Mouse (Mus musculus): Measurements from ENCODE around the gene Rtp3.

Rtp3 gene

DNA sequence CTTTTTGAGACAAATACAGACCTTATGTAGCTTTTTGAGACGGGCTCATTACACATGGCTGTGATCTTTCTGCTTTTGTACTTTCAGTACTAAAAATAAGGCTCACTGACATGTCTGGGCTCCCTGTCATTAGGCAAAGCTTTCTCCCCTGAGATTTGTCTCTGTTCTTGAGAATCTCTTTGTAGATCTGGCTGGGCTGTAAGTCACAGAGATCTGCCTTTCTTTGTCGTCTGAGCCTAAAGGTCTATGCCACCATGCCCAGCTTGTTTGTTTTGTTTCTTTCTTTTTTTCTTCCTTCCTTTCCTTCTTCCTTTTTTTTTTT, 24.5 kb downstream of the Rtp3 start:
- no peak for DNase-seq

DNA sequence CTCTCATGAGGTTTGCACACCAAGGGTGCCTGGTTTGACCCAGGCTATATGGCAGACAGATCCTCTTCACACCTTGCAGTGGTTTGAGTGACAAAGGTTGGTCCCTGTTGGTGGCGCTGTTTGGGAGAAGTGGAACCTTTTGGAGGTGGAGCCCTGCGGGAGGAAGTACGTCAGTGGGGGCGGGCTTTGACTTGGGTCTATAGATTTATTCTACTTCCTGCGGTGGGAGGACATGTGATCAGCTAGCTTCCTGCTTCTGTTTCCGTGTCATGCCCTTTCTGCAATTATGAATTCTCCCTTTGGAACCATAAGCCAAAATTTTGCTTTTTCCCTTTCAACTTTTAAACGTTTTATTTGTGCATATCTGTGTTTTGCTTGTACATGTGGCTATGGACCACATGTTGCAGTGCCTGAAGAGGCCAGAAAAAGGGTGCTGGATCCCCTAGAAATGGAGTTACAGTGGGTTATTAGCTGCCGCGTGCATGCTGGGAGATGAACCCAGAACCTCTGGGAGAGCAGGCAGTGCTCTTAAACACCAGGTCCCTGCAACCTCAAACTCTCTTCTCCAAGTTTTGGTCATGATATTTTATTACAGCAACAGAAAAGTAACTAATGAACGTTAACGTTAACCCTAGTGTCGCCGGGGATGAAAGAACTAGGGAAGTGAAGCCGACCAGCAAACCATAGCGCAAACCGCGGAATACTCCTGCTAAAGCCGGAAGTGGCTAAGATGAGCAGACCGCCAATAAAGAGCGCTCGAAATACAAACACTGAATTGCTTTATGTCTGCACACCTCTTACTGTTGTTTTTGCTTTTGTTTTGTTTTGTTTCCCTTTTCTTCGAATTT, 25.1 kb downstream of the Rtp3 start:
- no peak for DNase-seq

DNA sequence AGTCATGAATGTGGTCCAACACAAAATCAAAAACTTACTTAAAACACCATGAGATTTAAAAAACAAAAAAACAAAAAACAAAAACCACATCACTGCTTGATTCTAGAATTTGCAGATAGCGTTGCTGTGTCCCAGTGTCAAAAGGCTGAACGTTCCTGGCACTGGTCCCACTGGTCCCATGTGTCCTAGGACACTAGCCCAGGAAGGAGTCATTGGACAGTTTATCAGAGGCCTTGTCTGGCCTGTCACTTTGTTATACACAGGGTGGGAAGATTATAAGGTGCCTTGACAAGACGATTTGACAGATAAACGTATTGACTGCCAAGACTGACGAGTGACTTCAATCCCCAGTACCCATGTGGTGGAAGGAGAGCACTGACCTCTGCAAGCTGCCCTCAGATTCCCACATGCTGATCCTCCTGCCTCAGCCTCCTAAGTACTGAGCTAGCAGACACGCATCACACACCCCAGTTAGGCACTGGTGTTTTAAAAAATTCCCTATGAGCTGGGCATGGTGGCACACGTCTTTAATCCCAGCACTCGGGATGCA, 26.7 kb downstream of the Rtp3 start:
- no peak for DNase-seq

DNA sequence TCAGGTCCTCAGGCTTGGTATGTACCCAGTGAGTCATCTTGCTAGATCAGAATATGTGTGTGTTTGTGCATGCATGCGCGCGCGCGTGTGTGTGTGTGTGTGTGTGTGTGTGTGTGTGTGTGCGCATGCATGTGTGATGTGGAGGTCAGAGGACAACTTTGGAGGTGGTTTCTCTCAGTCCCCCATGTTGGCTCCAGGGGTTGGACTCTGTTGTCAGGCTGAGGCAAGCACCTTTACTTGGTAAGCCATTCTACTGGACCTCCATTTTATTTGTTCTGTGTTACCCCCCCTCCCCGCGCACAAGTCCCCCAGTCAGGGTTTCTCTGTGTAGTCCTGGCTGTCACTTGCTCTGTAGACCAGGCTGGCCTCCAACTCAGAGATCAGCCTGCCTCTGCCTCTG, 29.0 kb downstream of the Rtp3 start:
- no peak for DNase-seq

DNA sequence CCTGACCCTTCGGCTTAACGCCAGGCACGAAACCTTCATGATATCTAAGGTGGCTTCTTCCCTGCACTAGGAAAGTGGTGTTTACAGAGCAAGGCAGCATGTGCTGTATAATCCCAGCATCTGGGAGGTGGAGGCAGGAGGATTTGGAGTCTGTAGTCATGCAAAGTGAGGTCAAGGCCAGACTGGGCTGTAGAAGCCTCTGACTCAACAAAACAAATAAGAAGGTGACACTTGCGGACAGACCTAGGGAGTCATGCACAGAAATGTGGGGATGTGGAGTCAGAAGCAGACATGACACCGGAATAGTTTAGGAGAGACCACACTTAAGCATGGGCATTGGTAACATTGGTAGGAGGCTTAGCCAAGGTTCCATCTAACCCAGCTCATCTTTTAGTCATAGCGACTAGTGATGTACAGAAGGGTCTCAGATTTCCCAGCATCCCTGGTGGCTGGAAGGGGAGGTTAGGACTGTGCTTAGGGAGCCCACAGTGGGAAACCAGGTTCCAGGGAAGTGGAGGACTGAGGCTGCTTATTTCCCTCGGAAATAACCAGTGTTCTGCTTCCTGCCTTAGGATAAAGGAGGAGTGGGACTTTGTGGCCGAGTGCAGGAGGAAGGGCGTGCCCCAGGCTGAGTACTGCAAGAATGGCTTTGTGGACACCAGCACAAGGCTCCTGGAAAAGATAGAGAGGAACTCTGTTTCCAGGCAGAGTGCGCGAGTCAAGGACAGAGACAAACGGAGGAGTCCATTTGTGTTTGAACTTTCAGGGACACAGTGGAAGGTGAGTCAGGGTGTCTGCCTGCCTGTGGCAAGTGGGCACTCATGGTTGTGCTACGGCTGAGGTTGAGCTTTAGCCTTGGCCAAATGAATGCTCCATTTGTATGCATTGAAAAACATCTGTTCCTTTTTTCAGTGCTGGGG, 29.9 kb downstream of the Rtp3 start:
- no peak for DNase-seq

DNA sequence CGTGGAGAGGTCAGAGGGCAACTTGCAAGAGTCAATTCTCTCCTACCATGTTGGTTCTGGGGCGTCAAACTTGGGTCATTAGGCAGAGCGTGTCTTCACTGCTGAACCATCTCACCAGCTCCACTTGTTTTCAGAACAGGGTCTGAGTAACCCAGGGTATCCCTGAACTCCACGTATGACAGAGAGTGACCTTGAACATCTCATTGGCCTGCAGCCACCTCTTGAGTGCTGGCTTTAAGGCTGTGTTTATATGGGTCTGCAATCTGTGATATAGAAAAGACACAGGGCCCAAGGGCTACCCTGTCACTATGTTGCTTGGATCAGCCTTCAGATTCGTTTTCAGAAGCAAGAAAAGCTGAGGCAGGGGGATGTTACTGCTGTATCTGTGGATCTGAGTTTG, 30.7 kb downstream of the Rtp3 start:
- DNase-seq: no peak

DNA sequence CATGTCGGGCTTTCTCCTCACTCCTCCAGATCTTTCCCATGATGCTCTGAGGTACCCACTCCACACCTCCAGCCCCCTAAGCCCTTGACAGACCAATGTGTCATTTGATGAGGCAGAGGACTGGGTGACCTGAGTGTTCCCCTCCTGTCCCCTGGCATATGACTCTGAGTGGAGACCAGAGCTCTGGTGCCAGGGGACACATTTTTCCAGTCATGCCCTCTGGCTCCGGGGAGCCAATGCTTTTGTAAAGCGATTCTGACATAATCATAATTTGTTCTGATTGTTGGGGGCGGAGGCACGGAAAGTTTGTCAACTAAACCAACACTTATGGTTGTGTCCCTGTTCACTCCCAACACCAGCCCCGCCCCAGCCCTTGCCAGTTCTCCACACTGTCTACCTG, 34.4 kb downstream of the Rtp3 start:
- no peak for DNase-seq

DNA sequence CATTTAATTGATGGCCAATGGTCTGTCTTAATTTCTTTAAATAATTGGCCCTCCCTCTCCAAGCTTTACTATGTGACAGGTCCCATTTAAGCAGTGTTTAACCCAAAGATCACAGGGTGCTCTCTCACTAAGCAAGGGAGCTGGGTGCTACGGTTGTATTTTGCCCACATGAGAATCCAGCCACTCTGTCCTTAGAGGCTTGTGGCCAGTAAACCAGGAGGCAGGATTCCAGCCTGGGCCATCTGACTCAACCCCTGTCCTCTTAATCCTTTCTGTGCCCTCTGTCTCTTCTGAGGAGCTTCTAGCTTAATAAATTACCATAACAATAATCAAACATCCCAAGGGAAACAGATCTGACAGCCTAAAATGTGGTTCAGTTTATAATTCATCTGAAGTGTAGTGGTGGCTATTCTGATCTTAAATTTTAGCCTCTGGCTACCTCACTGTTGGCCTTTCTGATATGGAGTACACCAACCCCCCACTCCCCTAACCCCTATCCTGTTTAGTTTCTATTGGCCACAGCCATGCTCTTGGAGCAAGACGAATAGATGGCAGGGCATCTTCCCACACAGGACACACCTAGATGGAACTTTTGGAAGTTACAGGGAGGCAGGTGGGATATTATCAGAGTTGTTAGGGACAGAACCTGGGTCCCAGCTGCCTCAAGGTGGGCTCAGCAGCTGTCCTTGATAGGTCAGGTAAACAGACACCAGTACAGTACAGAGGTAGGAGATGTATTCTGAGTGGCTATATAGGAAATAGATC, 35.5 kb downstream of the Rtp3 start:
- no peak for DNase-seq

DNA sequence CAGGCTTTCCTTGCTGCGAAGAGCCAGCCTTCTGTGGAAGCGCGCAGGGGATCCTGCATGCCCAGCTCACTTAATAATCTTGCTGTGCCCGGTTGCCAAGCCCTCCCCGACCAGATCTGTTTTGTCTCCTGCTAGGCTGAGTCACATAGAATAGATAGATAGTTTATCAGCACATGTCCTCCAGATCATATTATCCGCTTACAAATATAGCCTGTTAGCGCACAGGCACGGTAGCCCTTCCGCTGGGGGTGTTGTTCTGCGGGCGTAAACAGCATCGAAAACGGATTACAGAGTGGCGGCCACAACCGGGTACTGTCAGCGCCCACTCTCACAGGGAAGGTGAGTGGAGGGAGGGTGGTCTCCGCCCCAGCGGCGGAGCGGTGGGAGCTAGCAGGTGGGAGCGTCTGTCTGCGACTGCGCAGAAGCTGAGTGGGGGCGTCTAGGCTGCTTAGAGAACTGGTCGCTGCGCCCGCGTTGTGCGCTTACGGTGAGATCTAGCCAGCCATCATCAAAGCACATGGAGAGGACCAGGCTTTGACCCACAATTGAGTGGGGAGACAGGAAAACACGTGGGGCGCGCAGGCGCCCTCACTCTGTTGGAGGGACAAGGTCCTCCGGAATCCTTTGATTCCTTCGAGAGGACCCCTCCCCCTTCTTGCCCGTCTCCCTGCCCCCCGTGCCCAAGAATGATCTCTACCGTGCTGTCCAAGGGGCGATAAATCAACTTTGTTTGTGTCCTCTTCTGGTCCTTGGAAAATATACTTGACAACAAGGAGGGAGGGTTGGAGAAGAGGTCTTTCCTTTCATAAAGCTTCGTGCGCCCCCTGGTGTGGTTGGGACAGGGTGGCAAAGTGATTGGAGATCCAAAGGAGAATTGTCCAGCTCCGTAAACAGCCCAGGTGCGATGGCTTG, 36.6 kb downstream of the Rtp3 start:
- peak; percentile 88 to 89 for DNase-seq

DNA sequence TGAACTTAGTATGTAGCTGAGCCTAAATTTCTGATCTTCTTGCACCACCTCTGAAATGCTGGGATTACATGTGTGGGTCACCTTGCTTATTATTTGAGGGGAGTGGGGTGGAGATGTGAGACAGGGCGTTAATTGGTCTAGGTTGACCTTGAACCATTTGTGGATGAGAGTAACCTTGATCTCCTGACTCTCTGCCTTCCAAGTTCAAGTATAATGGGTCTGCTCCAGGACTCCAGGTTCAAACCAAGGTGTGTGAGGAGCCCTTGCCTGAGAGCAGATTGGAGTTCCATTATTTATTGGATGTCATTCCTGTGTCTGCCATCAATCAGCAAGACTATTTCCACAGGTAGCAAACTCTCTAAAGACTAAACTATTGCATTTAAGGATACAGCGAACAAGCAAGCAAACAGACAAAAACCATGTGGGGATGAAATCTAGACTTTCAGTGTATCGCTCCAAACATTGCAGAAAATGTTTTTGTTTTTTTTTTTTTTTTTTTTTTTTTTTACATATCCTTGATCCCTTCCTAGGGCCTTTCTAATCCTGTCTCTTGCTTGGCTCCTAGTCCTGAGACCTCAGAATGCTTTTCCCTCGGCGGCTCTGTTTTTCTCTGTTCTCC, 37.3 kb downstream of the Rtp3 start:
- no peak for DNase-seq

DNA sequence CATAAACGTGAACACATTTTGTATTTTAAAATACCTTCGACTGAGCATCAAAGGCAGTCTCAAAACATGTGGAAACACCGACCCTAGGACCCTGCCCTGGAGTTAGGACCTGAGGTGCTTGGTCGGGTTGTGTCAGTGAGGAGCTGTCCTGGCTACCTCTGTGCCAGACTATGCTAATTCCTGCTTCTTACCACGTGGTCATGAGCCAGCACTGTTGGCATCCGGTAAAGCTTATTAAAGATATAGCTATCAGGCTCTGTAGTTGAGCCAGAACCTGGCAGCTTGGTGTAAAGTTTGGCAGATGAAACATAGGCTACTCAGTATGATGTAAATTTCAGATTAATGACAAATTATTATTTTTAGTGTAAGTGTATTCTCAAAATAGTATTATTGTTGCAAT, 38.0 kb downstream of the Rtp3 start:
- no peak for DNase-seq

DNA sequence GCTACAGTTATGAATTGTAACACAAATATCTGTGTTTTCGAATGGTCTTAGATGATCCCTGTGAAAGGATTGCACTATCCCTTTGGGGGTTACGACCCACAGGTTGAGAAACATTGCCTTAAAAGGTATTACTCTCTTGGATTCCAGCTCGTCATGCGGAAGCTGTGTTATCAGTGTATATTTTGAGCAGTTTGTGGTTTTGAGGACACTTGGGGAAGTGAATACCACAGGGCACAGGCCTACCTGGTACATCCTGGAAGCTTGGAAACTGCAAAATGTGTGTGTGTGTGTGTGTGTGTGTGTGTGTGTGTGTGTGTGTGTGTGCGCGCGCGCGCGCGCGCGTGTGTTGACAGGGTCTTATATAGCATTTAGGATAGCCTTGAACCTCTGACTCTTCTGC, 38.5 kb downstream of the Rtp3 start:
- DNase-seq: no peak

DNA sequence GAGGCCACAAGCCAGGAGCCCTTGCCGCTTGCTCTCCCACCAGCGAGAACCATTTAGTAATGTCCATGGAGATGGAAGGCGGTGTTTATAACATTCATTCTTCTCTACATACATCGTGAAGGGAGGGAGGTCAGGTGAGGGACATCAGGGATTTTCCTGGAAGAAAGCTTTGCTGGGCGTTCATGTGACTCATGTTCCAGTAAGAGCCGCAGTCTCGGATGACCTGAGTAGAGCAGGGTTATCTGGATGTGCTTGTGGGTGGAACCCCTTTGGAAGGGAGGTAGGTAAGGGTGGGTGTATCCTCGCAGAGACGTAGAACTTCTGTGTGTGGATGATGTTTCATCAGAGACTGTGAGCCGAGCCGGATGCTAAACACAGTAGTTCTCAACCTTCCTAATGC, 39.0 kb downstream of the Rtp3 start, which contains the start of gene Lrrc2:
Lrrc2 (plus strand) TSS at position 149 of the 400 bp plus-strand sequence.
- DNase-seq: no peak

DNA sequence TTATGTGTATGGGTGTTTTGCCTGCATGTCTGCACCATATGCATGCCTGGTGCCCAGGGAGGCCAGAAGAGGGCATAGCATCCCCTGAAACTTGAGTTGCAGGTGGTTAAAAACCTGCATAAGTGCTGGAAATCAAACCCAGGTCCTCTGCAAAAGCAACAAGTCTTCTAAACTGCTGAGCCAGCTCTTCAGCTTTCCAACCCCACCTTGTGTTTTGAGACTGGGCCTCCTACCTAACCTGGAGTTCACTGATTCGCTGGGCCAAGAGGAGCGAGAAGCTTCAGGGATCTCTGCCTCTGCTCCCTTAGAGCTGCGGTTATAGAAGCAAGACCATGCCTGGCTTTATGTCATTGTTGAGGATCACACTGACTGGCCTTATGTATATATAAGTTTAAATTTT, 40.3 kb downstream of the Rtp3 start:
- no peak for DNase-seq

DNA sequence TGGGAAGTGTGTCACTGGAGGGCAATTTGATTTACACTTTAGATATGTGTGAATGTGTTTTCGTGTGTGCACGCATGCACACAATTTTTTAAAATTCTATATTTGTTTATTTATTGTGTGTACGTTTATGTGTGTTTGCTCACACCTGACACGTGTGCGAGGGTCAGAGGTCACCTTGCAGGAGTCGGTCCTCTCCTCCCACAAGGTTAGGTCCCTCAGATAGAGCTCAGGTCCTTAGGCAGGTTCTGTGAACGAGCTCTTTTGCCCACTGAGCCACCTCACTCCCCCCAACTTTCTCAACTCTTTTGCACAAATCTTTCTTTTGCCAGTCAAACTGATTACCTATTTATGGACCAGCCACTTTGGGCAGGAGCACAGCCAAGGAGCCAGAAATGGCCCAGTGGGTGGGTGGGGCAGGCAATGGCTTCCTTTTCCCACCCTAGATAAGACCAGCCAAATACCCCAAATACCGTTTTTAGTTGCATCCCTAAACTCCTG, 41.5 kb downstream of the Rtp3 start:
- no peak for DNase-seq

DNA sequence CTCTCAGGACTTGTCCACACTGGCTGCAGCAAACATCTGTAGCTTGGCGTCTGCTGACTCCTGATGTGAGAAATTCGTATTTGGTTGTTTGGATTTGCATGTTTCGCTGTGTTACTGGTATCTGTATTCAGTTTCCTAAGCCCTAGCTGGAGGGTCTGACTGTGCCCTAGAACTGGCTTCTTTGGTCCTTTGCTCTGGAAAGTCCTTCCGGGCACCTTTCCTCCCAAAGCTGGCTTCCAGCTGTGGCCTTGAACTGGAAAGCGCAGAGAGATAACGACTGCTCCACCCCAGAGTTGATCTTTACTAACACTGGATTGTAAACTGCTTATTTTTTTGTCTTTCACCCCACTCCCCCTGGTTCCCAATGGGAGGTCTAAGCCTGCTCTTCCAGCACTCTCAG, 42.5 kb downstream of the Rtp3 start:
- DNase-seq: no peak

DNA sequence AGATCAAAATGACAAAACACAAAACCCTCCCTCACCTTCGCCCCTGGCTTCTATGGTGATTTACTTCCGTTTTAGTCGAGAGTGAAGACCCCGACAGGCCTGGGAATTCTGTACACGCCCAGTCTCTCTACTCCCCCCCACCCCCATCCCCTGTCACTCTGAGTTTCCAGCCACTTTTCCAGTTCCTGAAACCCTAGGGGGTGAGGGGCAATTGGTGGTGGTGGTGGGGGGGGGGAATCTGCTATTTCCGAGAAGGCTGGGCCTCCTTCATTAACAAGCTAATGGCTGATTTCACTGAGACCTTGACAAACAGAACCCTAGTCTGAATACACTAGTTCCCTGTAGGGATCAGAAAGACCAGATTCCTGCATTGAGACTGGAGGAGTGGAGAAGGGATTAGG, 43.1 kb downstream of the Rtp3 start:
- DNase-seq: no peak

DNA sequence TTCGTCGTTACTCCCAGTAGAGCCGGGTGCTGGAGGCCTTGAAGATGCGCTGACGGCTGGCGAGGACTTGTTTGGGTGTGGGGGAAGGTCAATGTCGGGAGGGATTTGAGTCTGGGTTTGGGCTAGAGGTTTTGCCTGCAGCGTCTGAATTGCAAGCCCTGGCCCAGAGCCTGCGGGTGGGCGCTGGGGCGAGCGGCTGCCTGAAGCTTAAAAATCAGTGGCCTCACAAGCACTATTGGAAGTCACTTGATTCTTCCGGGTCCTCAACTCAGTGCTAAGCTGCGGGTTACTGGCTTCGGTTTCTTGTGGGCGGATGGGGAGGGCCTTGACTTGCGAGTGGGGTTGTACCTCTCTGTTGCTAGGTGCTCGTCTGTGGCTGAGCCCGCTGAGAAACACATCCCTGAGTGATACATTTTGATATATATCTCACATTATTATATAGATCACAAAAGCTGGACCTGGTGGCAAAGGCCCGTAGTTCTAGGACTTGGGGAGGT, 43.8 kb downstream of the Rtp3 start:
- DNase-seq: no peak

DNA sequence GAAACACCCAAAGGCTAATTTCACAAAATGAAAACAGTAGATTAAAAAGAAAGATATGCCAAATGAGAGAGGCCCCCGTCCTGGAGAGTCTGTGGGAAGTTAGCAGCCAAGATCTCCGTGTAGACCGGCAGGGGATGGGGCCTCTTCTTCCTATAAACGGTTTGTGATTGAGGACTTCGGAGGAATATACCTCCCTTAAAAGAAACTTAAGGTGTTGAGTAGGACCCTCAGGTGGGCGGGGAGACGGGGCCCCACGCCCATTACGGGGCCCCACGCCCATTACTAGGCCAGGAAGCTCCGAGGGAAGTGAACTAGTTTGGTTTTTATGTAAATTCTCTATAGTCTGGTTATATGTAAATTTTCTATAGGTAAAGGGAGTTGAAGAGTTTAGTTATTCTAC, 44.5 kb downstream of the Rtp3 start, which contains the start of gene Tdgf1:
Tdgf1 (minus strand) TSS at position 233 of the 400 bp plus-strand sequence.
- no peak for DNase-seq

DNA sequence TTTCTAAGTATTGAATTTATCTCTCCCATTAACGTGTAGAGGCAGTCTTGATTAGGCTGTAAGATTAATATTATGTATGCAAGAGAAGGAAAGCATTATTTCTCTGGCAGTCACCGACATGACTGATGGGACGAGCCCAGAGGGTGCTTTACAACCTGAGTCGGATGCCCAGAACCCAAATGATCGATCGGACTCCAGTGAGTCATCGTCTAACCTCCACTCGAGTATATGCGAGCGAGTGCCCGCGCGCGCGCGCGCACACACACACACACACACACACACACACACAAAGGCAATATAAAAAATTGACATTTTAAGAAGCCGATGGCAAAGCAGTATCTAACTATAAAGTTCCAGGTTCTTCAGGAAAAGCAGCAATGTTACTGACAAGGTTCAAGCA, 45.0 kb downstream of the Rtp3 start:
- DNase-seq: no peak

DNA sequence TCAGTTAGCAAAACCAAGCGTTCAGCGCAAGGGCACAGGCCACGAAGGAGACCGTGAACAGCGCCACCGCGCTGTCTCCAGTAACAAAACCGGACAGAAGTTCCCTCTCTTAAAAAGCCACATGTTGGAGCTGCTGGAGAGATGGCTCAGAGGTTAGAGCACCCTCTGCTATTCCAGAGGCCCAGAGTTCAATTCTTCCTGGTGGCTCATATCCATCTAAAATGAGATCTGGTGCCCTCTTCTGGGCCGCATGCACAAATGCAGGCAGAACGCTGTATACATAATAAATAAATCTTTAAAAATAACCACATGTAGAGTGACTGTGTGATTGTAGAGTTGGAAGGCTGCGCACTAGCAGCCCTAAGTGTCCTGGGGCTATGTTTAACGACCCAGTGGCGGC, 46.1 kb downstream of the Rtp3 start:
- peak; percentile 24 to 26 for DNase-seq
